Mouse (Mus musculus) midbrain, embryonic 14.5 days (tissue): ENCODE measurements around the gene Abhd17c. TPM values are rescaled to one million over a fixed set of nuclear protein-coding genes. Genes with fewer than 3 reads are reported as not detected.
A peak's percentile ranks its signal among the peaks of the same experiment; 100 is the strongest.
"Not testable (repeated sequence)": the region's sequence is repeated elsewhere in the genome, so short reads cannot be mapped to it uniquely, and the experiment has no call there.

Experiments
- ATAC-seq: fragments of 200-750 bp; cut with Nextera tagmentation; 2 replicates; pipeline ENCODE4 v1.8.0; 2017; ENCODE audit warnings: moderate number of reproducible peaks, moderate library complexity; ENCODE audit not compliant: low FRiP score, low TSS enrichment
- DNase-seq: peaks from one replicate; pipeline ENCODE4 v3.0.0-alpha.2; 2015
- H3K27ac ChIP-seq: fragments of 300-500 bp; sonication (generic); replicated peaks from 2 replicates; pipeline ENCODE4 v1.5.1; 2014; ENCODE audit warnings: mild to moderate bottlenecking, low read depth, low read length, moderate library complexity
- H3K27me3 ChIP-seq: fragments of 300-500 bp; sonication (generic); 2 replicates; pipeline ENCODE4 v1.6.1; 2014; ENCODE audit warnings: low read length, control low read depth, mixed read lengths; ENCODE audit not compliant: control insufficient read depth, insufficient read depth
- H3K36me3 ChIP-seq: fragments of 300-500 bp; sonication (generic); 2 replicates; pipeline ENCODE4 v1.6.1; 2014; ENCODE audit warnings: low read length, control low read depth; ENCODE audit not compliant: control insufficient read depth, insufficient read depth
- H3K4me1 ChIP-seq: fragments of 300-500 bp; sonication (generic); 2 replicates; pipeline ENCODE4 v1.6.1; 2014; ENCODE audit warnings: mild to moderate bottlenecking, antibody characterized with exemption, low read length, control low read depth; ENCODE audit not compliant: control insufficient read depth, insufficient read depth
- H3K4me2 ChIP-seq: fragments of 300-500 bp; sonication (generic); 2 replicates; pipeline ENCODE4 v1.6.1; 2014; ENCODE audit warnings: mild to moderate bottlenecking, low read length, moderate library complexity
- H3K4me3 ChIP-seq: fragments of 300-500 bp; sonication (generic); replicated peaks from 2 replicates; pipeline ENCODE4 v1.5.1; 2014; ENCODE audit warnings: low read depth, low read length
- H3K9ac ChIP-seq: fragments of 300-500 bp; sonication (generic); replicated peaks from 2 replicates; pipeline ENCODE4 v1.6.1; 2014; ENCODE audit warnings: mild to moderate bottlenecking, low read length, moderate library complexity
- H3K9me3 ChIP-seq: fragments of 300-500 bp; sonication (generic); 2 replicates; pipeline ENCODE4 v1.6.1; 2016; ENCODE audit warnings: low read length, control low read depth, mixed read lengths; ENCODE audit not compliant: control insufficient read depth
- WGBS: fragments of 180-500 bp; shearing (Covaris S2); extraction: QIAGEN DNeasy Blood & Tissue Kit; methylation state at CpG from one replicate; pipeline ENCODE4 v1.1.7; 2014; 5-methylcytosine and 5-hydroxymethylcytosine counted together
- polyA plus RNA-seq: library from polyadenylated mRNA; unstranded; fragments of >200 nt; fragmentation: Nextera tagmentation; extraction: Ambion mirVana; gene quantifications from 2 replicates; pipeline ENCODE4 v1.2.1, GENCODE M21; 2014

Abhd17c gene
- polyA plus RNA-seq, 1 experiment from 2014 or later, result 50.3 TPM

DNA sequence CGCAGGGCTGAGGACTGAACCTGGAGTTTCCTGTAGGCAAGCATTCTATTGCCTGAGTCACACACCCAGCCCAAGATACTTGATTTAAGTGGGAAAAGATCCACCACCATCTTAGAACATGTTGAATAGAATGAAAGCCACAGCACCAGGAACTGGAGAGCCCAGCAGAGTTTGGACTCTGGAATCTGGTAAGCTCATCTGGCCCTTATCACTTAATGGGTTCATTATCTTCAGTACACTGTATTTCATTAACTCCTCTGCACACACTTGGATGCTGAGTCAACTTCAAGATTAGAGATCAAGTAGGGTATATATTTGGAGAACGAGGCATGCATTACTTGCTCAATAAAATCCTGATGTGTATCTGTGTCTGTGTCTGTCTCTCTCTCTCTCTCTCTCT is 27.1 kb upstream of the Abhd17c start:
- not testable (repeated sequence) for H3K27me3 ChIP-seq, ATAC-seq, DNase-seq, H3K36me3 ChIP-seq, H3K4me2 ChIP-seq, H3K9me3 ChIP-seq, H3K4me3 ChIP-seq, H3K27ac ChIP-seq, H3K4me1 ChIP-seq, H3K9ac ChIP-seq
- 97% methylated on average over 2 of the region's 2 CpGs for WGBS

DNA sequence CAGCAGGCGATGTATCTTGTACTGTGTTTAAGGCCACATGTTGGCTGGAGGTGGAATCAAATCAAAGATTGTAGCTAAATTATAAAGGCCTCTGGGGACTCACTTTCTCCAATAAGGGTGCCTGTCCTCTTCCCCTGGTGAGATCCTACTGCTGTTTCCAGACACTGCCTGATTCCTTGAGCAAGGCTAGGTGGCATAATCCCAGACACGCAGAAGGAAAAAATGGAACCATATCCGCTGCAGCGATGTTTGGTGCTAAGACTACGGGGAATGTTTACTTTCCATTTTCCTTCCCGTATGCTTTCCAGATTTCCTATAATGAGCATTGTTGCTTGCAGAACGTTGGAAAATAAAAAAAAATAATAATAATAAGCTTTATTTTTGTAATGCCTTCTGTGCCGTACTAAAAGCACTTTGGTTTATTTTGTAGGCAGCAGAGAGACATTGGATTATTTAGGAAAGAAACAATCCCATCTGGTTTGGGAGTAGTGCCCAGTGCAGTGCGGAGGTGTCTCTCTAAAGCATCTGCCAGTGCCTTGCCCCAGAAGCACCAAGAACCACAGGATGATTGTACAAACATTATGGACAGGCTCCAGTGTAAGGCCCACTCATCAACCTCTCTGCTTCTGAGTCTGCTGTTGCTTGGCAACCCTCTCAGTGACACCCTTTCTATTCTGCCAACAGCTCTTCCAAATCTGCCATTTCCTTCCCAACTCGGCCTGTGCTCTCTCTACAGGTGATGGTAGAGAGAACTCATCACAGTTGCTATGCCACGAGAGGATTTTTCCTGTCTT is 23.2 kb upstream of the Abhd17c start:
- Histone ChIP-seq H3K9me3 (no peaks in the 10 kb centered on the region), H3K27ac (no peak overlapping the region), H3K4me2 (no peak overlapping the region), H3K4me1 (no peaks in the 10 kb centered on the region), H3K36me3 (no peaks in the 10 kb centered on the region), H3K27me3 (no peaks in the 10 kb centered on the region), H3K9ac (no peak overlapping the region), H3K4me3 (no peak overlapping the region)
- DNase-seq, result peak; percentile 34
- no peak for ATAC-seq
- 83% methylated on average over 11 of the region's 11 CpGs for WGBS

- ATAC-seq (no peak), DNase-seq (no peak)
- no peak overlapping the region for H3K27ac ChIP-seq
- H3K4me3 ChIP-seq, result no peak overlapping the region
- no peaks in the 10 kb centered on the region for H3K9me3 ChIP-seq
- H3K4me2 ChIP-seq, result no peak overlapping the region
- H3K36me3 ChIP-seq, result no peaks in the 10 kb centered on the region
- no peaks in the 10 kb centered on the region for H3K4me1 ChIP-seq
- no peak overlapping the region for H3K9ac ChIP-seq
- WGBS, result 86% methylated on average over 4 of the region's 4 CpGs
- no peaks in the 10 kb centered on the region for H3K27me3 ChIP-seq
Observed at GRCm38 (mm10) chr7:84173394-84173793, 21.7 kb upstream of the Abhd17c start.

DNA sequence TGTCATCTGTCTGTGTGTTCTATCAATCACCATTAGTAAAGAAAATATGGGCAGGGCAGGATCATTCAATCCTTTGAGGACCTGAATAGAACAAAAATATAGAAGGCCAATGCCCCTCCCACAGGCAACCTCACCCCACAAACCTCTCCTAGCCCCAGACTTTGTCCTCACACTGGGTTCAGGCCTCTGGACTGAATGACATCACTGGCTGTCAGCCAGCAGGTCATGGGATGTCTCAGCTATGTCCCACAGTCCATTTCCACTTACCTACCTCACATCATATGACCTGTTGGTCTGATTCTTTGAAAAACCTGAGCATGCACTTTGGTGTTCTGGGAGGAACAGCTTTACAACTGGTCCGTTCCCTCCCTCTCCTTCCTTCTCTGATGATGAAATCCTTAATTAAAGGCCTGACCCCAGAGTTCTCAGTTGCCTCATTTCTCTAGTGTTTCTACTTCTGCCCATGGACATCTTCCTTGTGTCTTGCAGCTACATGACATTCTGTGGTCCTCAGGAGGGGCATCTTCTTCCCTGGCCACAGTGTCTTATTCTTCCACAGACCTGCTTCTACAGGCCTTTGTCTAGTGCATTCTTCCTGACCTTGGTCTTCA is 19.6 kb upstream of the Abhd17c start:
- Histone ChIP-seq H3K9ac (no peak overlapping the region), H3K27ac (no peak overlapping the region), H3K36me3 (no peaks in the 10 kb centered on the region), H3K9me3 (no peaks in the 10 kb centered on the region), H3K4me2 (no peak overlapping the region), H3K27me3 (no peaks in the 10 kb centered on the region), H3K4me1 (no peaks in the 10 kb centered on the region), H3K4me3 (no peak overlapping the region)
- WGBS, result 88% methylated on average over 1 of the region's 1 CpGs
- DNase-seq, result no peak
- ATAC-seq, result no peak

DNA sequence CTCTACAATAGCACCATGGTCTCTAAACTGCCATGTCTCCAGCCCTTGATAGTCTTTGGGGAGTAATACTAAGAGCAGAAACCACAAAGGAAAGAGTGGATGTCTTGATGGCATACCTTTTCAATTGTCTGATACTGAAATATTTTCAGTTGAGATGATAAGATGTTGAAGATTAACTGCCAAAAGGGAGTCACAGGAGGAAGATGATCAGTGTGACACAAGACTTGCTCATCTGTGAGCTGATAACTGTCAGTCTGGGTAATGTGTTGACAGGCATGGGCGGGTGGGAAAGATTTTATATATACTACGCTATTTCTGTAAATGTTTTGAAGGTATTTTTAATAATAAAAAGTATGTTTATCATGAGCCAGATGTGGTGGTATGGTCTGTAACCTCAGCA is 16.7 kb upstream of the Abhd17c start:
- Histone ChIP-seq H3K4me1 (no peaks in the 10 kb centered on the region), H3K4me3 (no peak overlapping the region), H3K9ac (no peak overlapping the region), H3K36me3 (no peaks in the 10 kb centered on the region), H3K9me3 (no peaks in the 10 kb centered on the region), H3K27me3 (no peaks in the 10 kb centered on the region), H3K27ac (no peak overlapping the region), H3K4me2 (no peak overlapping the region)
- 91% methylated on average over 2 of the region's 2 CpGs for WGBS
- no peak for DNase-seq
- no peak for ATAC-seq

DNA sequence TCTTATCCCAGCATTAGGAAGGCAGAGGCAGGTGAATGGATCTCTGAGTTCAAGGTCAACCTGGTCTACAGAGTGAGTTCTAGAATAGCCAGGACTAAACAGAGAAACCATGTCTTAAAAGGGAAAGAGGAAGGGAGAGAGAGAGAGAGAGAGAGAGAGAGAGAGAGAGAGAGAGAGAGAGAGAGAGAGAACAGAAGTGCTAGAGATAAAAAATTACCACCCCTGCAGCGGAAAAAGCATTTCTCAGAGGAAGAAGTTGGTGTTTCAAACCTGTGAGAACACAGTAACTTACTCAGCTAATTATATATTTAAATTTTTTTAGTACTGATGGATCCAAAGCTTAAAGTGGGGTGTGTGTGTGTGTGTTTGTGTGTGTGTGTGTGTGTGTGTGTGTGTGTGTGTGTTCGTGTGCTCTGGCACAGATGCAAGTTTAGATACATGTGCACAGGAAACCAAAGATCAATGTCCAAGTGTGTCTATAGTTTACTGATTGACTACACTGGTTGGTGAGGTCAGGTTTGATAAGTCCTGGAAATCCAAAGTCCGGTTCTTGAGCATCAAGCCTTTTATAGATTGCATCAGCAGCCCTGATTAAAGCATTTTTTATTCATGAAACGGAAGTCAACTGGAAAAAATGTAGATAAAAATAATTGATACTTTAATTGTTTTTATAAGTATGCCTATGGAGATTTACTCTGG is 15.2 kb upstream of the Abhd17c start:
- H3K4me1 ChIP-seq, result no peaks in the 10 kb centered on the region
- no peaks in the 10 kb centered on the region for H3K27me3 ChIP-seq
- no peaks in the 10 kb centered on the region for H3K36me3 ChIP-seq
- WGBS, result 84% methylated on average over 4 of the region's 4 CpGs
- no peak overlapping the region for H3K4me2 ChIP-seq
- H3K9me3 ChIP-seq, result no peaks in the 10 kb centered on the region
- no peak overlapping the region for H3K4me3 ChIP-seq
- H3K9ac ChIP-seq, result no peak overlapping the region
- no peak for ATAC-seq
- no peak for DNase-seq
- H3K27ac ChIP-seq, result no peak overlapping the region

- no peak overlapping the region for H3K27ac ChIP-seq
- H3K4me2 ChIP-seq, result no peak overlapping the region
- H3K27me3 ChIP-seq, result no peaks in the 10 kb centered on the region
- H3K4me3 ChIP-seq, result no peak overlapping the region
- H3K36me3 ChIP-seq, result no peaks in the 10 kb centered on the region
- ATAC-seq (no peak), DNase-seq (no peak)
- WGBS, result 77% methylated on average over 1 of the region's 1 CpGs
- no peaks in the 10 kb centered on the region for H3K4me1 ChIP-seq
- H3K9ac ChIP-seq, result no peak overlapping the region
- H3K9me3 ChIP-seq, result no peaks in the 10 kb centered on the region
Observed at GRCm38 (mm10) chr7:84166007-84166406, 14.3 kb upstream of the Abhd17c start.

DNA sequence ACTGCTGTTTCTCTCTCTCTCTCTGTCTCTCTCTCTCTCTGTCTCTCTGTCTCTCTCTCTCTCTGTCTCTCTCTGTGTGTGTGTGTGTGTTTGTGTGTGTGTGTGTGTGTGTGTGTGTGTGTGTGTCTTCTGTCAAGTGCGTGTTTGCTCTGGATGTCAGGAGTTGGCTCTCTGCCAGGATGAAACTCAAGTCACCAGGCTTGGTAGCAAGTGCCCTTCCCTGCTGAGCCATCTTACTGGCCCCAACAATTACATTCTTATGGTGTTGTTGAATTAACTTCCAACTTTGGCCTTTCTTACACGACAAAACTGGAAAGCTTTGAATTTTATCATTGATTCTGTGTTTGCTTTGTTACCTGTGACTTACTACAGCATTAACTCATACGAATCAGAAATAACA is 13.6 kb upstream of the Abhd17c start:
- Histone ChIP-seq H3K27ac (no peak overlapping the region), H3K27me3 (no peaks in the 10 kb centered on the region), H3K4me3 (no peak overlapping the region), H3K4me2 (no peak overlapping the region), H3K4me1 (no peaks in the 10 kb centered on the region), H3K36me3 (no peaks in the 10 kb centered on the region), H3K9ac (no peak overlapping the region), H3K9me3 (no peaks in the 10 kb centered on the region)
- no peak for ATAC-seq
- 62% methylated on average over 3 of the region's 3 CpGs for WGBS
- DNase-seq, result no peak
